Mouse (Mus musculus): Measurements from ENCODE around the gene Slc22a20. TPM values are rescaled to one million over a fixed set of nuclear protein-coding genes. Genes with fewer than 3 reads are reported as not detected.

Slc22a20 gene
- polyA plus RNA-seq, 1 experiment from 2014 or later: not detected

DNA sequence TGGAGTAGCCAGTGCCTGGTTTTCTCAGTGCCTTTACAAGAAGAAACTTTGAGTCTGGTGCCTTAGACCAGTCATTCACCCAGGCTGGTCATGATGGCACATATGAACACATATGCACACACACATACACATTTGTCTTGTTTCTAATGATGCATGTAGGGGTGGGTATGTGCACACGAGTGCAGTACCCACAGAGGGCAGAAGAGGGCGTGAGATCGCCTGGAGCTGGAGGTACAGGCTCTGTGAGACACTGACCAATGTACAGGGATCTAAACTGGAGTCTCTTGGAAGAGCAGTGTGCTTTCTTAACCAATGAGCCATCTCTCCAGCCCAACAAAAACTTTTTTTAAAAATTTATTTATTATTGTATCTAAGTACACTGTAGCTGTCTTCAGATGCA, 12.2 kb upstream of the Slc22a20 start:
- no peak overlapping the region for H3K27ac ChIP-seq (ENCODE audit: low read depth)
- H3K4me1 ChIP-seq (replicated peaks; ENCODE audit: control insufficient read depth, insufficient read depth, low read length): no peaks in the 10 kb centered on the region
- no peak overlapping the region for H3K4me2 ChIP-seq (ENCODE audit: low read length)
- ATAC-seq (replicated peaks; ENCODE audit: low FRiP score, low TSS enrichment, low read depth) (no peak), DNase-seq (ENCODE audit: low spot score) (no peak)
- H3K27me3 ChIP-seq (replicated peaks; ENCODE audit: control insufficient read depth, insufficient read depth, low read length): no peaks in the 10 kb centered on the region
- no peaks in the 10 kb centered on the region for H3K9me3 ChIP-seq (ENCODE audit: control insufficient read depth, low read length)
- H3K9ac ChIP-seq (ENCODE audit: low read length): no peak overlapping the region
- H3K4me3 ChIP-seq (ENCODE audit: low read depth, low read length): no peak overlapping the region
- 79% methylated on average over 3 of the region's 3 CpGs for WGBS
- no peaks in the 10 kb centered on the region for H3K36me3 ChIP-seq (ENCODE audit: control insufficient read depth, insufficient read depth, low read length)

DNA sequence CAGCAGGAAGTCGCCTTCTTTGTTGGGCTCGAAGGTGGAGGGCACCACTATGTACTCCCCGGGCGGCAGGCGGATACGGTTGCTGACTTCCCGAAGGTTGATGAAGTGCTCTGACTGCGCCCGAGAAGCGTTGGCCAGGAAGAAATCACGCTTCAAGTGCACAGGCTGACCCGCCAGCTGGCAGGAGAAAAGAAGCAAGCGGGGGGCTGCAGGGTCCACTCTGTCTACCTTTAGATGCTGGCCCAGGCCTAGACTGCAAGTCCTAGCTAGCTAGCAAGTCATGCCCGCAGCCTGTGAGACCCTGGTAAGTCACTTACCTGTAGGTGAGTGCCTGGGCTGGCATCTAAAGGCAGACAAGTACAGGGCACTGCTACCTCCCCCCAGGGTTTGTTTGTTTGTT, 8.8 kb upstream of the Slc22a20 start:
- no peaks in the 10 kb centered on the region for H3K27me3 ChIP-seq (replicated peaks; ENCODE audit: control insufficient read depth, insufficient read depth, low read length)
- DNase-seq (ENCODE audit: low spot score): no peak
- H3K36me3 ChIP-seq (ENCODE audit: control insufficient read depth, insufficient read depth, low read length): 0 out of 2 replicates have a peak, but pooled peaks cover 2% of the 10 kb centered on the region
- H3K4me2 ChIP-seq (ENCODE audit: low read length): no peak overlapping the region
- H3K4me3 ChIP-seq (ENCODE audit: low read depth, low read length): no peak overlapping the region
- 84% methylated on average over 14 of the region's 14 CpGs for WGBS
- no peak for ATAC-seq (replicated peaks; ENCODE audit: low FRiP score, low TSS enrichment, low read depth)
- H3K4me1 ChIP-seq (replicated peaks; ENCODE audit: control insufficient read depth, insufficient read depth, low read length): peaks cover under 1% of the 10 kb centered on the region; the same call in 1 of the 2 replicates
- no peak overlapping the region for H3K9ac ChIP-seq (ENCODE audit: low read length)
- H3K27ac ChIP-seq (ENCODE audit: low read depth): no peak overlapping the region
- H3K9me3 ChIP-seq (ENCODE audit: control insufficient read depth, low read length): no peaks in the 10 kb centered on the region

DNA sequence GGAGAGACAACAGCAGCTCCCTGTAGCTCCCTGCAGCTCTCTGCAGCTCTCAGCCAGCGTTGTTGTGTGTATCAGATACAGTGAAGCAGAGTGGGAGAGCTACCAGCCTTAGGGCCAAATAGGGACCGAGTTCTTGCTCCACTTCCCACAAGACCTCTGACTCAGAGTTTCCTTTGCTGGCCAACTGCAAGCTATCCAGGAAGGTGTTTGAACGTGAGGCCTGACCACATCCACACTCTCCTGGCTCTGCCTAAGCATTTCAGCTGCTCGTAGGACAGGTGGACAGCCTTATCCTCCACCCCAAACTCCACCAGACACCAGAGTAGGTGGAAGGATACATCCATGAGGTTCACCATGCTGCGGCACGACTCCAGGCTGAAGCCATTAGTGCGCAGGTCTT, 6.1 kb upstream of the Slc22a20 start:
- H3K9me3 ChIP-seq (ENCODE audit: control insufficient read depth, low read length): no peaks in the 10 kb centered on the region
- DNase-seq (ENCODE audit: low spot score) (no peak), ATAC-seq (replicated peaks; ENCODE audit: low FRiP score, low TSS enrichment, low read depth) (no peak)
- H3K4me1 ChIP-seq (replicated peaks; ENCODE audit: control insufficient read depth, insufficient read depth, low read length): peaks cover 12% of the 10 kb centered on the region; the same call in 1 of the 2 replicates
- no peaks in the 10 kb centered on the region for H3K27me3 ChIP-seq (replicated peaks; ENCODE audit: control insufficient read depth, insufficient read depth, low read length)
- no peak overlapping the region for H3K27ac ChIP-seq (ENCODE audit: low read depth)
- H3K4me2 ChIP-seq (ENCODE audit: low read length): no peak overlapping the region
- 0 out of 2 replicates have a peak, but pooled peaks cover 2% of the 10 kb centered on the region for H3K36me3 ChIP-seq (ENCODE audit: control insufficient read depth, insufficient read depth, low read length)
- 78% methylated on average over 7 of the region's 7 CpGs for WGBS
- H3K9ac ChIP-seq (ENCODE audit: low read length): no peak overlapping the region
- no peak overlapping the region for H3K4me3 ChIP-seq (ENCODE audit: low read depth, low read length)

DNA sequence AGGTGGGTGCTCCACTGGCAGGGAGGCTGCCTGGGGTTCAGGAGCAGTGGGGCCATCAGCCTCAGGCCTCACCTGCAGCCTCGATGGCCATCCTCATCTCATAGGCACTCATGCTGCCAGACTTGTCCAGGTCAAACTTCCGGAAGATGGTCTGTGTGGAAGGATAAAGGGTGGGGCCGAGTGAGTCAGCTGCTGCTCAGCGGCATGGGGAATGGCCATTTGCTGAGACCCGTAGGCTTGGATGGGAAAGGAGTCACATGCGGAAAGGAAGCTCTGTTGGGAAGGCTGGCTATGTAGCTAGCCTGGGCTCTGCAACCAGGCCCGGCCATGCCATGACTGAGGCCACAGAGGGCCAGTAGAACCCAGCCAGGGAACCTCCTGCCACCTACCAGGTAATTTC, 5.5 kb upstream of the Slc22a20 start:
- Histone ChIP-seq H3K27ac (ENCODE audit: low read depth) (no peak overlapping the region), H3K9me3 (ENCODE audit: control insufficient read depth, low read length) (no peaks in the 10 kb centered on the region), H3K4me1 (replicated peaks; ENCODE audit: control insufficient read depth, insufficient read depth, low read length) (peaks cover 12% of the 10 kb centered on the region; the same call in 1 of the 2 replicates), H3K27me3 (replicated peaks; ENCODE audit: control insufficient read depth, insufficient read depth, low read length) (no peaks in the 10 kb centered on the region), H3K4me2 (ENCODE audit: low read length) (no peak overlapping the region), H3K4me3 (ENCODE audit: low read depth, low read length) (no peak overlapping the region), H3K36me3 (ENCODE audit: control insufficient read depth, insufficient read depth, low read length) (0 out of 2 replicates have a peak, but pooled peaks cover 2% of the 10 kb centered on the region), H3K9ac (ENCODE audit: low read length) (no peak overlapping the region)
- no peak for DNase-seq (ENCODE audit: low spot score)
- no peak for ATAC-seq (replicated peaks; ENCODE audit: low FRiP score, low TSS enrichment, low read depth)
- 84% methylated on average over 7 of the region's 7 CpGs for WGBS

DNA sequence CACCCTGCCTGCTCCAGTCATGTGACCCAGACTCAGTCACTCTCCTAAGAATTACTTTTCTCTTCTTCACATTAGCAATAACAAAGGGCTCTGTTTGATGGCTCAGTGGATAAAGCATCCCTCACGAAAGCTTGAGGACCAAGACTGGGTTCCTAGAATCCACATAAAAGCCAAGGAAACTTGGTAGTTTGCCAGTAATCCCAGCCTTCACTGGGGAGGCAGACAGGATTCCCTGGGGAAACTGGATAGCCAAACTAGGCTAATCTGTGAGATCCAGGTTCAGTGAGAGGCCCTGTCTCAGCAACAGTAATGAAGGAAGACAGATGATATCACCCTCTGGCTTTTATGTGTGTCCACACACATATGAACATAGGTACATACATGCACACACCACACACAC, 5.0 kb upstream of the Slc22a20 start:
- 84% methylated on average over 1 of the region's 1 CpGs for WGBS
- Histone ChIP-seq H3K4me1 (replicated peaks; ENCODE audit: control insufficient read depth, insufficient read depth, low read length) (peaks cover 12% of the 10 kb centered on the region; the same call in 1 of the 2 replicates), H3K27me3 (replicated peaks; ENCODE audit: control insufficient read depth, insufficient read depth, low read length) (no peaks in the 10 kb centered on the region), H3K4me3 (ENCODE audit: low read depth, low read length) (no peak overlapping the region), H3K4me2 (ENCODE audit: low read length) (no peak overlapping the region), H3K9me3 (ENCODE audit: control insufficient read depth, low read length) (no peaks in the 10 kb centered on the region), H3K27ac (ENCODE audit: low read depth) (no peak overlapping the region), H3K36me3 (ENCODE audit: control insufficient read depth, insufficient read depth, low read length) (0 out of 2 replicates have a peak, but pooled peaks cover 2% of the 10 kb centered on the region), H3K9ac (ENCODE audit: low read length) (no peak overlapping the region)
- DNase-seq (ENCODE audit: low spot score) (no peak), ATAC-seq (replicated peaks; ENCODE audit: low FRiP score, low TSS enrichment, low read depth) (no peak)

DNA sequence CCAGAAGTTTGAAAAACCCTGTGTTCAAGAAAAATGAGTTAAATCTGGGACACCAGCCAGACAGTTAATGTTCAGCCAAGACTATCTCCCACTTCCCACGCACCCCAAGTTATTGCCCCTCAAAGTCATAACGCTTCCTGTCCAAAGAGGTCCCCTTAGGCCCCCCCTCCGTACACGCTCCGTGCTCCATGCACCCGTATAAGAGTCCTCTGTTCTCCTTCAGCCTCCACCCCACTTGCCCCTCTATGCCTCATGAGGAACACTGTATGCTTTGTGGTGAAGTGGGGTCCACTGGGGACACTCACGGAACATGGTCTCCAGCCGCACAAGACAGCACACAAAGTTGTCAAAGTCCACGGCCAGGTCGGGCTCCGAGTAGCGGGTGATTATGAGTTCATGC, 4.1 kb upstream of the Slc22a20 start:
- Histone ChIP-seq H3K9me3 (ENCODE audit: control insufficient read depth, low read length) (no peaks in the 10 kb centered on the region), H3K4me3 (ENCODE audit: low read depth, low read length) (no peak overlapping the region), H3K36me3 (ENCODE audit: control insufficient read depth, insufficient read depth, low read length) (0 out of 2 replicates have a peak, but pooled peaks cover 2% of the 10 kb centered on the region), H3K9ac (ENCODE audit: low read length) (no peak overlapping the region), H3K4me1 (replicated peaks; ENCODE audit: control insufficient read depth, insufficient read depth, low read length) (peaks cover 12% of the 10 kb centered on the region; the same call in 1 of the 2 replicates), H3K27me3 (replicated peaks; ENCODE audit: control insufficient read depth, insufficient read depth, low read length) (no peaks in the 10 kb centered on the region), H3K27ac (ENCODE audit: low read depth) (no peak overlapping the region), H3K4me2 (ENCODE audit: low read length) (no peak overlapping the region)
- DNase-seq (ENCODE audit: low spot score) (no peak), ATAC-seq (replicated peaks; ENCODE audit: low FRiP score, low TSS enrichment, low read depth) (no peak)
- 82% methylated on average over 12 of the region's 12 CpGs for WGBS

DNA sequence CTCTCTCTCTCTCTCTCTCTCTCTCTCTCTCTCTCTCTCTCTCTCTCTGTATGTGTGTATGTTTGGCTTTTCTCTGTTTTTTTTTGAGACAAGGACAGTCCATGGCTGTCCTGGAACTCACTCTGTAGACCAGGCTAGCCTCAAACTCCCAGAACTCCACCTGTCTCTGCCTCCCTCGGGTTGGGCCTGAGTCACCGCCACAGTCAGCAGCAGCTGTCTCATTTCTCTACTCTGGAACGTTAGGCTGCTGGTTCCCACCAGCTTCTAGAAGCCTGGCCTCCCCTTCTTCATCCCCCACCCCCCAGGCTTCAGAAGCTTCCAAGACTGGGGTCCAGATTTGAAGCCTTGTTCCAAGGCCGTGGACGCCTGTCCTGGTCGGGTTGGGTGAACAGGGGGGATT, 3.6 kb upstream of the Slc22a20 start:
- DNase-seq (ENCODE audit: low spot score): no peak
- Histone ChIP-seq H3K9ac (ENCODE audit: low read length) (no peak overlapping the region), H3K36me3 (ENCODE audit: control insufficient read depth, insufficient read depth, low read length) (0 out of 2 replicates have a peak, but pooled peaks cover 2% of the 10 kb centered on the region), H3K9me3 (ENCODE audit: control insufficient read depth, low read length) (no peaks in the 10 kb centered on the region), H3K4me2 (ENCODE audit: low read length) (peak overlapping the region; percentile 42; the same call in 1 of the 2 replicates), H3K4me3 (ENCODE audit: low read depth, low read length) (no peak overlapping the region), H3K27ac (ENCODE audit: low read depth) (no peak overlapping the region), H3K4me1 (replicated peaks; ENCODE audit: control insufficient read depth, insufficient read depth, low read length) (peaks cover 12% of the 10 kb centered on the region; the same call in 1 of the 2 replicates), H3K27me3 (replicated peaks; ENCODE audit: control insufficient read depth, insufficient read depth, low read length) (no peaks in the 10 kb centered on the region)
- WGBS: 48% methylated on average over 6 of the region's 6 CpGs
- ATAC-seq (replicated peaks; ENCODE audit: low FRiP score, low TSS enrichment, low read depth): no peak

DNA sequence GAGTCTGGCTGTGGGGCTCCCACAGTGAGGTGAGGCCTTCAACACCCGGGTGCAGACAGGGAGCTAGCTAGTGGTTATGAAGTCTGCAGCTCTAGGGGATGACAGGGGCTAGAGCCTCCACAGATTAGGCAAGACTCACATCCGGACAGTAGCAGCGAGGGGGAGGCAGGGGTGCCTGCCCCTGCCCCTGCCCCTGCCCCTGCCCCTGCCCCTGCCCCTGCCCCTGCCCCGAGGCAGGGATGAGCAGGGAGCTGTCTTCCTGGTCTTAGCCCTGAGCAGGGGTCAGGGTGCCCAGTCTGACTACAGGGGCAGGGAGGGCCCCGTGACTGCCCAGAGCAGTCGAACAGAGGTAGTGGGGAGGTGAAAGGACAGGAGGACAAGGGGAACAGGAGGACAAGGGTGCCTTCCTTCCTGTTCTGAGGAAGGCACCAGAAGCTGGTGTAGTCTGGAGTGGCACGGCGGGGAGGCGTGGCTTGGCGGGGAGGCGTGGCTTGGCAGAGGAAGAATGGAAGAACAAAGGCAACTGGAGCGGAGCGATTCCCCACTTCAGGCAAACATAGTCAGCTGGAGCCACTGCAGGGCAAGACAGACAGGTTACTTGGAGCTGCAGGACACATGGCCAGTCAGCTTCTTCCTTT, 3.0 kb upstream of the Slc22a20 start:
- WGBS: 7% methylated on average over 13 of the region's 13 CpGs
- DNase-seq (ENCODE audit: low spot score): peak; percentile 84
- 0 out of 2 replicates have a peak overlapping the region, but pooled peaks have one; percentile 22 for H3K27ac ChIP-seq (ENCODE audit: low read depth)

More for the DNA sequence above, 3.0 kb upstream of the Slc22a20 start:
- Histone ChIP-seq H3K9ac (ENCODE audit: low read length) (peak overlapping the region; percentile 27), H3K4me3 (ENCODE audit: low read depth, low read length) (0 out of 2 replicates have a peak overlapping the region, but pooled peaks have one; percentile 11), H3K4me2 (ENCODE audit: low read length) (peak overlapping the region; percentile 42), H3K36me3 (ENCODE audit: control insufficient read depth, insufficient read depth, low read length) (0 out of 2 replicates have a peak, but pooled peaks cover 2% of the 10 kb centered on the region), H3K4me1 (replicated peaks; ENCODE audit: control insufficient read depth, insufficient read depth, low read length) (peaks cover 12% of the 10 kb centered on the region; the same call in 1 of the 2 replicates), H3K27me3 (replicated peaks; ENCODE audit: control insufficient read depth, insufficient read depth, low read length) (no peaks in the 10 kb centered on the region), H3K9me3 (ENCODE audit: control insufficient read depth, low read length) (no peaks in the 10 kb centered on the region)
- ATAC-seq (replicated peaks; ENCODE audit: low FRiP score, low TSS enrichment, low read depth): peak; percentile 64

All from intestine, embryonic 14.5 days (tissue).